Mouse (Mus musculus) spleen, adult 2 months (tissue): ENCODE data around the gene Slc16a6. TPM values are rescaled to one million over a fixed set of nuclear protein-coding genes. Genes with fewer than 3 reads are reported as not detected.

Experiments used
- DNase-seq, 2 experiments: peaks; one replicate each; pipeline versions ENCODE4 v3.0.0 to v3.0.0-alpha.2; 2012 to 2021; ENCODE audit warnings: low spot score in 2 of 2, low read depth in 1 of 2
- H3K27ac ChIP-seq: fragments of 200-500 bp; 2 replicates; pipeline ENCODE4 v1.5.1; 2012; ENCODE audit warnings: low read length, inconsistent platforms; ENCODE audit not compliant: insufficient read depth
- H3K27me3 ChIP-seq: fragments of 200-500 bp; 2 replicates; pipeline ENCODE4 v1.6.1; 2012; ENCODE audit warnings: mild to moderate bottlenecking, moderate library complexity, low read length, inconsistent platforms; ENCODE audit not compliant: control insufficient read depth, insufficient read depth
- H3K36me3 ChIP-seq: fragments of 200-500 bp; 2 replicates; pipeline ENCODE4 v1.6.1; 2012; ENCODE audit warnings: mild to moderate bottlenecking, low read length, inconsistent platforms; ENCODE audit not compliant: control insufficient read depth, insufficient read depth
- H3K4me1 ChIP-seq: fragments of 200-500 bp; 2 replicates; pipeline ENCODE4 v1.6.1; 2011; ENCODE audit warnings: inconsistent platforms; ENCODE audit not compliant: control insufficient read depth, insufficient read depth, insufficient read length
- H3K4me3 ChIP-seq: fragments of 200-500 bp; 2 replicates; pipeline ENCODE4 v1.5.1; 2011; ENCODE audit warnings: mild to moderate bottlenecking, inconsistent platforms; ENCODE audit not compliant: insufficient read depth, insufficient read length; ENCODE audit errors: extremely low read depth
- CTCF ChIP-seq: fragments of 200-500 bp; IDR thresholded peaks from 2 replicates; pipeline ENCODE4 v1.5.1; 2011; ENCODE audit warnings: mild to moderate bottlenecking, inconsistent platforms; ENCODE audit not compliant: insufficient read depth, insufficient read length, insufficient replicate concordance; ENCODE audit errors: extremely low read depth
- POLR2A ChIP-seq: fragments of 200-500 bp; IDR thresholded peaks from 2 replicates; pipeline ENCODE4 v1.6.1; 2011; ENCODE audit warnings: low read depth, low read length, inconsistent platforms
- WGBS: fragments of 180-500 bp; shearing (Covaris S2); methylation state at CpG from one replicate; pipeline ENCODE4 v1.1.7; 2018; 5-methylcytosine and 5-hydroxymethylcytosine counted together
- polyA plus RNA-seq: library from polyadenylated mRNA; depleted of rRNA; stranded (reverse); fragments of >200 nt; gene quantifications from 2 replicates; pipeline ENCODE4 v1.2.3, GENCODE M21; 2012

Gene Slc16a6
- polyA plus RNA-seq, 1 experiment, result 9.8 TPM

DNA sequence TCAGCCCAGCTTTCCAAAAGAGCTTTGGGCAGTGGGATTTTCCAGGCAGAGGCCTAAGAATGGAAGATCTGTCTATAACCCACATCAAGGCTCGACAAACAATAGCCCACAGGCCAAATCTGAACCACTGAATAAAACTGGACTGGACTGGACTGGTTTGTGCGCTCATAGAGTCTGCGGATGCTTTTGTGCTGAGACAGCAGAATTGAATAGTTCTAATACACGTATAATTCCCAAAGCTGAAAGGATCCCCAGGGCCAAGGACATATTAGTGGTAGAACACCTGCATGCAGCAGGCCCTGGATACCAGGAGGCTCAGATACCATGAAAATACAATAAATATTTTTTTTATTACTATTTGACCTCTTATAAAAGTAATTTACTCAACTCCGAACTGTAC, 17.1 kb downstream of the Slc16a6 start:
- no peak overlapping the region for H3K27ac ChIP-seq
- H3K36me3 ChIP-seq, result peaks cover 37% of the 10 kb centered on the region
- no peaks in the 10 kb centered on the region for H3K27me3 ChIP-seq
- whole genome bisulfite sequencing, result 98% methylated on average over 5 of the region's 5 CpGs
- no peak overlapping the region for H3K4me3 ChIP-seq
- TF ChIP-seq CTCF (no peak), POLR2A (no peak)
- H3K4me1 ChIP-seq, result no peaks in the 10 kb centered on the region
- DNase-seq, result no peak

DNA sequence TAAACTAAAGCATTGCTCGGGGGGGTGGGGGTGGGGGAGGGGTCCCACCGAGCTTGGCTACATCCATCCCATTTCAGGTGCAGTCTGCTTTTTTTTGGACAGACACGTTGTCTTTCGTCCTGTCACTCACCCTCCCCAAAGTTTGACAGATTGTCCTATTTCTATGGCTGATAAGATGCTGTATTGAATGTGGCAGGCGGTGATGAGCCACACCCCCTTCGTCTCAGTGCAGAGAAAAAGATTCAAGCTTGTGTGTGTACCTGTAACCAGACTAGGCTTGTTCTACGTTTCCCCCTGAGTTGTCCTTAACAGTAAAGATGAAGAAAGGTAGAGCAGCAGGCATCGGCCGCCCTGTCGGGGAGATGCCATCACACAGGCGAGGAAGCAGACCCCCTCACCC, 22.2 kb downstream of the Slc16a6 start:
- WGBS, result 84% methylated on average over 11 of the region's 11 CpGs
- Histone ChIP-seq H3K4me1 (no peaks in the 10 kb centered on the region), H3K4me3 (no peak overlapping the region), H3K27ac (no peak overlapping the region), H3K36me3 (peaks cover 30% of the 10 kb centered on the region), H3K27me3 (no peaks in the 10 kb centered on the region)
- no peak for TF ChIP-seq CTCF
- TF ChIP-seq POLR2A, result no peak
- no peak for DNase-seq

DNA sequence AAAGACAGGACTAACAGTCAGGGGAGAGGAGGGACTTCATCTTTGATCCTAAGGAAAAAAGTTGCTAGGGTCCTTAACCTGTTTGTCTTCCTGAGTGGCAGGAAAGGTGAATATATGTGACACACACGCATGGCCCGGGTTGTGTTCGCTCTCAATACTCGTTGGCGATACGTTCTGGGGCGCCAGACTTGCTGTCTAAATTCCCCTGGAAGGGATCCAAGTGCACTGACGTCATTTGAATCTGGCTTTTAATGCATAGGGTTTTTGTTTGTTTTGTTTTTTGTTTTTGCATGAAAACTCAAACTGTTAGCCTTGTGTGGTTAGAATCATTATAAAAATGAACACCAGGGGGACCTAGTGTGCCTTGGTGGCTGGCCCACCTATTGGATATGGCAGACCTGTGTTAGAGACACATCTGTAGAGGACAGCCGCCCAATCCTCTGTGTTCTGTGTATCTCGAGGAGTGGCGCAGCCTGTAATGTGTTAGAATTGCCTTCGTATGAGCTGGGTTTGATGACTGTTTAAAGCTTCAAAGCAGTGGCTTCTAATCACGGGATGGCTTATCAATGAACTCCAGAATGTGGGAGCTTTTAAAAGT, 27.9 kb downstream of the Slc16a6 start:
- WGBS, result 57% methylated on average over 13 of the region's 13 CpGs
- Histone ChIP-seq H3K27me3 (no peaks in the 10 kb centered on the region), H3K4me3 (no peak overlapping the region), H3K36me3 (0 out of 2 replicates have a peak, but pooled peaks cover 1% of the 10 kb centered on the region), H3K27ac (no peak overlapping the region), H3K4me1 (peaks cover 2% of the 10 kb centered on the region; the same call in 1 of the 2 replicates)
- DNase-seq, result no peak
- TF ChIP-seq CTCF, result peak; percentile 43; the same call in 1 of the 2 replicates
- TF ChIP-seq POLR2A, result no peak

DNA sequence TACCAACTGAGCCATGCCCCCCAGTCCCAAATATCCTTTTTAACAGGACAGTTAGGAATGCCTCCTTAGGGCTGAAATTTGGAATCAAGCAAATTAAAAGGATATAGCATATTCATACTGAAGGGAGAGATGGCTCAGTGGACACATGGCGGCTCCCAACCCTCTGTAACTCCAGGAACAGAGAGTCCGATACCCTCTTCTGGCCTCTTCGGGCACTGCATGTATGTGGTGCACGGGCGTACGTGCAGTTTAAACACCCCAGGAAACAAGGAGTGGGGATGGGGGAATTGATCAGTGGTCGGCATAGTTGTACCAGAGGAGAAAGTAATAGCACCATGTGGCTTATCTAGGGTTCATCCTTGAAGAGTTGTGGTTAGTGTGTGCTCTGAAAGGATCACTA, 28.8 kb downstream of the Slc16a6 start:
- Histone ChIP-seq H3K27me3 (no peaks in the 10 kb centered on the region), H3K4me3 (no peak overlapping the region), H3K36me3 (0 out of 2 replicates have a peak, but pooled peaks cover 1% of the 10 kb centered on the region), H3K27ac (no peak overlapping the region), H3K4me1 (peaks cover 3% of the 10 kb centered on the region; the same call in 1 of the 2 replicates)
- peak in 1 of 2 experiments; percentile 26 for DNase-seq
- TF ChIP-seq POLR2A, result no peak
- peak; percentile 16; the same call in 1 of the 2 replicates for TF ChIP-seq CTCF
- WGBS, result 66% methylated on average over 7 of the region's 7 CpGs

DNA sequence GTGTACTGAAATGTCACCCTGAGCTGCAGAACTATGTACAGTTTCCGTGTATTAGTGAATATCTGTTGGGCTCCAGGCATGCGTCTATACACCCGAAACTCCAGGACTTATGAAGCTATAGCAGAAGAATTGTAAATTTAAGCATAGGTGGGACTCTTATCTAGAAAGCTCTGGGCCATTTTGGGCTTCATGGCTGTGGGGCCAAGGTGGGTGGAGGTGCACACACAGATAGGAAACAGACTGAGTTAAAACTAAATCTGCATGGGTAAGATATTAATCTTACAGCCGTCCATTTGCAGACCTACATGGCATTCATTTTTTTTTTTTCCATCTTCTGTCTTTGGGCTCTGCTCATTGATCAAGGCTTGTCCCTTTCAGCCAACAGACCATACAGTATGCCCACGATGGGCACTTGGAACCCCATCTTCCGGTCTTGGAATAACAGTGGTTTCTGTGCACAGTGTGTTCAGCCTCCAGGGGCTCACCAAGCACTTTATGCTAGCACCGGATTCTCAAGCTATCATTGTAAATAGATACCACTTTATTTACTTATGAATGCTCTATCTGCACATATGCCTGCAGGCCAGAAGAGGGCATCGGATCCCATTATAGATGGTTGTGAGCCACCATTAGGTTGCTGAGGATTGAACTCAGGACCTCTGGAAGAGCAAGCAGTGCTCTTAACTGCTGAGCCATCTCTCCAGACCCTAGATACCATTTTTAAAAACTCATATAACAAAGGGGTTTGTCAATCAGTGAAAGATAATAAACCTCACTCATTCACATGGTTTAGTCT, 29.7 kb downstream of the Slc16a6 start:
- WGBS, result 90% methylated on average over 8 of the region's 8 CpGs
- no peaks in the 10 kb centered on the region for H3K36me3 ChIP-seq
- H3K4me1 ChIP-seq, result peaks cover 8% of the 10 kb centered on the region; the same call in 1 of the 2 replicates
- H3K27ac ChIP-seq, result no peak overlapping the region
- H3K4me3 ChIP-seq, result no peak overlapping the region
- DNase-seq, result no peak
- no peaks in the 10 kb centered on the region for H3K27me3 ChIP-seq
- TF ChIP-seq POLR2A, result no peak

DNA sequence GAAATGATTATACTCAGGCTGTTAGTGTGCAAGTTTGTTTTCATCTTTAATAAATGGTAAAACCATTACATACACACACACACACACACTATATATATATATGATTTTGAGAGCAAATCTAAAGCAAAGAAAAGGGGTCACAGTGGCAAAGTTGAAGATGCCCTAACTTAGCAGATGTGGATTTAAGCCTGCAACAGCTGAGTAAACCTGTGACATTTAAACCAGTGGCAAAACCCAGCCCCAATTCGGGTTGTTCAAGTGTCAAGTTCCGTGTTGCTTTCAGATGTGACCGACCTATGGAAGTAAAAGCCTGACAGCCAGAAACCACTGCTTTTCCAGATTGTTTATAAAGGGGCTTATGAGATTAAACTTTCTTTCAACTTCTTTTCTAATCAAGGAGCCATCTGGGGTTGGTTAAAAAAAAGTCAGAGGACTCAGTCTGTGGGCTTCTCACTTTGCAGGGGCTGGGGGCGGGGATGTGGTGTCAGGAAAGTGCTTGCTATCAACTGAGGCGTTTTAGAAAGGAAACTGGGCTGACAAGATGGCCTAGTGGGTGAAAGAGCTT, 31.1 kb downstream of the Slc16a6 start:
- 61% methylated on average over 5 of the region's 5 CpGs for whole genome bisulfite sequencing
- H3K27ac ChIP-seq, result no peak overlapping the region
- no peaks in the 10 kb centered on the region for H3K27me3 ChIP-seq
- no peaks in the 10 kb centered on the region for H3K36me3 ChIP-seq
- peaks cover 8% of the 10 kb centered on the region; the same call in 1 of the 2 replicates for H3K4me1 ChIP-seq
- no peak overlapping the region for H3K4me3 ChIP-seq
- TF ChIP-seq POLR2A, result no peak
- TF ChIP-seq CTCF, result no peak
- DNase-seq, result no peak

DNA sequence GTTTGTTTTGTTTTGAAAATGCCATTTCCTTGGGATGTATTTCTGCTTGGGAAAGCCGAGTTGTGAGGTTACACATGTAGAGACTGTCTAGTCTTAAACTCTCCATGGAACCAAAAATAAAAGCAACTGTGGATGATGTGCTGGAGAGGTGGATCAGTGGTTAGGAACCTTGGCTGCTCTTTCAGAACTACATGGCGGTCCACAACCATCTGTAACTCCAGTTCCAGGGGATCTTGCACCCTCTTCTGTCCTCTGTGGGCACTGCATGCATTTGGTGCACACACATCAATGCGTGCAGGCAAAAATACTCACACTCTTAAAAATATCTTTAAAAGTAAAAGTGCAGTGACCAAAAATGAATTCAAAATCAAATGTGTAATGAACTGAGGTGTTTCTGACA, 32.3 kb downstream of the Slc16a6 start:
- Histone ChIP-seq H3K27ac (no peak overlapping the region), H3K4me3 (no peak overlapping the region), H3K4me1 (peaks cover 8% of the 10 kb centered on the region; the same call in 1 of the 2 replicates), H3K36me3 (no peaks in the 10 kb centered on the region), H3K27me3 (no peaks in the 10 kb centered on the region)
- DNase-seq, result peak in 1 of 2 experiments; percentile 47
- WGBS, result 65% methylated on average over 3 of the region's 3 CpGs
- TF ChIP-seq POLR2A, result no peak
- TF ChIP-seq CTCF, result peak; percentile 69; the same call in 1 of the 2 replicates
